Mouse (Mus musculus) myocyte (in vitro differentiated cells): ENCODE measurements around the gene Brat1. TPM values are rescaled to one million over a fixed set of nuclear protein-coding genes. Genes with fewer than 3 reads are reported as not detected.

Experiments used
- H3K27me3 ChIP-seq: one replicate; pipeline ENCODE4 v1.6.1; 2011; ENCODE audit not compliant: control insufficient read depth, insufficient read depth, insufficient read length
- H3K36me3 ChIP-seq: one replicate; pipeline ENCODE4 v1.6.1; 2011; ENCODE audit not compliant: control insufficient read depth, insufficient read depth
- H3K4me2 ChIP-seq: one replicate; pipeline ENCODE4 v1.6.1; 2011; ENCODE audit warnings: low read depth, control low read depth
- H3K4me3 ChIP-seq: one replicate; pipeline ENCODE4 v1.5.1; 2011; ENCODE audit warnings: mild to moderate bottlenecking, control low read depth, moderate library complexity
- H3K79me2 ChIP-seq: one replicate; pipeline ENCODE4 v1.6.1; 2011; ENCODE audit not compliant: control insufficient read depth, insufficient read depth
- H3ac ChIP-seq: one replicate; pipeline ENCODE4 v1.6.1; 2011; ENCODE audit not compliant: control insufficient read depth, insufficient read length
- CEBPB ChIP-seq: IDR thresholded peaks from 2 replicates; pipeline ENCODE4 v1.6.1; 2011; ENCODE audit warnings: mild to moderate bottlenecking, moderate library complexity; ENCODE audit not compliant: poor library complexity, insufficient read depth, severe bottlenecking
- E2F4 ChIP-seq: IDR thresholded peaks from one replicate; pipeline ENCODE4 v1.6.1; 2011; ENCODE audit warnings: mild to moderate bottlenecking, control low read depth, moderate library complexity; ENCODE audit not compliant: insufficient read depth
- MAX ChIP-seq: IDR thresholded peaks from one replicate; pipeline ENCODE4 v1.6.1; 2011; ENCODE audit warnings: low read depth, mild to moderate bottlenecking, control low read depth
- MYOD1 ChIP-seq, 3 experiments: IDR thresholded peaks; one replicate each; pipeline ENCODE4 v1.6.1; 2011; ENCODE audit warnings: control low read depth in 2 of 3, low read depth in 2 of 3, mild to moderate bottlenecking in 2 of 3, moderate library complexity in 1 of 3; ENCODE audit not compliant: insufficient read length in 2 of 3, control insufficient read depth in 1 of 3
- MYOG ChIP-seq, 3 experiments: IDR thresholded peaks; one replicate each; pipeline ENCODE4 v1.6.1; 2011; ENCODE audit warnings: control low read depth in 2 of 3, low read depth in 2 of 3, mild to moderate bottlenecking in 2 of 3; ENCODE audit not compliant: insufficient read length in 2 of 3, control insufficient read depth in 1 of 3, insufficient read depth in 1 of 3
- POLR2A ChIP-seq: IDR thresholded peaks from one replicate; pipeline ENCODE4 v1.6.1; 2011; ENCODE audit warnings: low read depth, mild to moderate bottlenecking, control low read depth, moderate library complexity; ENCODE audit not compliant: insufficient read length
- POLR2AphosphoS2 ChIP-seq: IDR thresholded peaks from one replicate; pipeline ENCODE4 v1.6.1; 2011; ENCODE audit warnings: low read depth, control low read depth; ENCODE audit not compliant: insufficient read length
- REST ChIP-seq: IDR thresholded peaks from one replicate; pipeline ENCODE4 v1.6.1; 2011; ENCODE audit warnings: mild to moderate bottlenecking, control low read depth, moderate library complexity; ENCODE audit not compliant: insufficient read depth, insufficient read length
- SRF ChIP-seq: IDR thresholded peaks from one replicate; pipeline ENCODE4 v1.6.1; 2011; ENCODE audit warnings: low read depth; ENCODE audit not compliant: control insufficient read depth, insufficient read length
- TCF12 ChIP-seq: IDR thresholded peaks from one replicate; pipeline ENCODE4 v1.6.1; 2011; ENCODE audit warnings: mild to moderate bottlenecking, control low read depth; ENCODE audit not compliant: poor library complexity, insufficient read depth, severe bottlenecking
- TCF3 ChIP-seq: IDR thresholded peaks from one replicate; pipeline ENCODE4 v1.6.1; 2011; ENCODE audit warnings: low read depth, control low read depth; ENCODE audit not compliant: insufficient read length
- USF1 ChIP-seq: IDR thresholded peaks from one replicate; pipeline ENCODE4 v1.6.1; 2011; ENCODE audit warnings: low read depth, mild to moderate bottlenecking, control low read depth, moderate library complexity
- polyA plus RNA-seq: library from polyadenylated mRNA; unstranded; fragments of >200 nt; fragmentation: generic; extraction: Trizol; gene quantifications from one replicate; pipeline ENCODE4 v1.2.1, GENCODE M21; 2012; ENCODE audit warnings: missing spikeins

The Brat1 gene
- polyA plus RNA-seq, 1 experiment, result 14.2 TPM

- H3K27me3 ChIP-seq, result no peaks in the 10 kb centered on the region
- H3K79me2 ChIP-seq, result no peaks in the 10 kb centered on the region
- no peak overlapping the region for H3K4me3 ChIP-seq
- TF ChIP-seq CEBPB (no peak), TCF12 (no peak), E2F4 (no peak), MYOD1 (IDR thresholded peaks at IDR 0.05; ENCODE audit: control insufficient read depth in 1 of 3, insufficient read length in 2 of 3, low read depth in 2 of 3) (no peak), TCF3 (no peak), POLR2AphosphoS2 (no peak), REST (no peak), MYOG (IDR thresholded peaks at IDR 0.05; ENCODE audit: control insufficient read depth in 1 of 3, insufficient read depth in 1 of 3, insufficient read length in 2 of 3, low read depth in 2 of 3) (no peak), USF1 (no peak), SRF (no peak), MAX (no peak), POLR2A (no peak)
- no peak overlapping the region for H3ac ChIP-seq
- H3K36me3 ChIP-seq, result no peaks in the 10 kb centered on the region
- no peak overlapping the region for H3K4me2 ChIP-seq
These were observed 29.7 kb upstream of the Brat1 start for GRCm38 (mm10) chr5:140675079-140675478.

DNA sequence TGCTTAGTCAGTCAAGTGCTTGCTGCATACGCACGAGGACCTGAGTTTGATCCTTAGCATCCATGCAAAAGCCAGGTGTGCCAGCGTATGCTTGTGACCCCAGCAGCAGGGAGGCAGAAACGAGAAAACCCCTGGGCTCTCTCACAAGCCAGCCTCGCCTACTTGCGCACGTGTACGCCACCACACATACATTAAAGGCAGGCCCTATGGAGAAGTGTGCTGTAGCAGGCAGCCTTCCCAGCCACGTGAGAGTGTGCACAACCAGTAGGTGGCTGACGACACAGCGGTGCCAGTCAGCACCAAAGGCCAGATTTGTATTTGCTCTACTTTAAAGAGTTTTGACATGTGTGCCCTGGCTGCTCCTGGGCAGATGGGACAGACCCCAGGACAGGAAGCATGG is 29.2 kb upstream of the Brat1 start:
- no peaks in the 10 kb centered on the region for H3K36me3 ChIP-seq
- H3K4me3 ChIP-seq, result no peak overlapping the region
- H3K79me2 ChIP-seq, result no peaks in the 10 kb centered on the region
- no peak overlapping the region for H3ac ChIP-seq
- no peak overlapping the region for H3K4me2 ChIP-seq
- no peaks in the 10 kb centered on the region for H3K27me3 ChIP-seq
- TF ChIP-seq SRF (no peak), MYOD1 (IDR thresholded peaks at IDR 0.05; ENCODE audit: control insufficient read depth in 1 of 3, insufficient read length in 2 of 3, low read depth in 2 of 3) (no peak), POLR2AphosphoS2 (no peak), TCF3 (no peak), TCF12 (no peak), POLR2A (no peak), E2F4 (no peak), USF1 (no peak), MYOG (IDR thresholded peaks at IDR 0.05; ENCODE audit: control insufficient read depth in 1 of 3, insufficient read depth in 1 of 3, insufficient read length in 2 of 3, low read depth in 2 of 3) (no peak), REST (no peak), CEBPB (no peak), MAX (no peak)

DNA sequence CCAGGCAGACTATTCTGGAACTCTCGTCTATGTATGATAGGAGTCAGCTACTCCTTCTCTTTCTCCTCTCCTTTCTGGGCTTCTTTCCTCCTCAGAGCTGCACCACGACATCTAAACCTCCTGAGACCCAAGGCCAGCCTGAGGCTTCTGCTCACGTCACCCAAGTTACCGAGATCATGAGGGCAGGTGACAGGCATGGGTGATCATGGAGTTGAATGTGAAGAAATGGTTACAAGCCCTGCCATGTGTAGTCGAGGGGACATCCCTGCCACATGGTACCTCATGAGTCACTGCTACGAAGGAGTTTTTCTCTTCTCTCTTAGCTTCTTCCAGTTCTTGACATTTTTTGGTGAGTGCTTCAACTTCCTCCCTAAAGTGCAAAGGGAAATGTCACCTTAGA is 27.7 kb upstream of the Brat1 start:
- Histone ChIP-seq H3K27me3 (no peaks in the 10 kb centered on the region), H3K4me2 (no peak overlapping the region), H3ac (no peak overlapping the region), H3K79me2 (no peaks in the 10 kb centered on the region), H3K36me3 (no peaks in the 10 kb centered on the region), H3K4me3 (no peak overlapping the region)
- TF ChIP-seq MAX (no peak), TCF12 (no peak), REST (no peak), CEBPB (no peak), MYOD1 (IDR thresholded peaks at IDR 0.05; ENCODE audit: control insufficient read depth in 1 of 3, insufficient read length in 2 of 3, low read depth in 2 of 3) (no peak), TCF3 (no peak), MYOG (IDR thresholded peaks at IDR 0.05; ENCODE audit: control insufficient read depth in 1 of 3, insufficient read depth in 1 of 3, insufficient read length in 2 of 3, low read depth in 2 of 3) (no peak), POLR2AphosphoS2 (no peak), POLR2A (no peak), SRF (no peak), E2F4 (no peak), USF1 (no peak)

GRCm38 (mm10) chr5:140680051-140680450 is 24.8 kb upstream of the Brat1 start:
- no peaks in the 10 kb centered on the region for H3K27me3 ChIP-seq
- H3K4me3 ChIP-seq, result no peak overlapping the region
- no peaks in the 10 kb centered on the region for H3K79me2 ChIP-seq
- no peak overlapping the region for H3ac ChIP-seq
- H3K4me2 ChIP-seq, result no peak overlapping the region
- H3K36me3 ChIP-seq, result no peaks in the 10 kb centered on the region
- TF ChIP-seq TCF3, result no peak
- TF ChIP-seq MYOG (IDR thresholded peaks at IDR 0.05; ENCODE audit: control insufficient read depth in 1 of 3, insufficient read depth in 1 of 3, insufficient read length in 2 of 3, low read depth in 2 of 3), result no peak
- no peak for TF ChIP-seq CEBPB

DNA sequence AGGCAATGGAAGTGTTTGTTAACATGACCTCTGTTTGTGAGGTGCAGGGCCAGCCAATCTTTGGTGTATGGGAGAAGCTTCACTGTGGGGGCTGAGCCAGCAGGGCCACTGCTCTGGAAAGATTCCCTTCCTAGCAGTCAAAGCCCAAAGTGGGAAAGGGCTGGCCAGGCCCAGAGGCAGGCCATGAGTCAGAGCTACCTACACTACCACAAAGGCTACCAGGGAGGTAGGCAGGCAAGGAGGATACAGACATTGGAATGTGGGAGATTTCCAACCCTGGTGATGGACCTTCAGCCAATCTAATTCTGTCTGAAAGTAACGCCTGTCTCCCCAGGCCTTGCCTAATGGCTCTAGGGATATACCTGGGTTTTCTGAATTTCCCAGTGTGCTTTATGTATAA is 23.9 kb upstream of the Brat1 start:
- H3K79me2 ChIP-seq, result no peaks in the 10 kb centered on the region
- no peak for TF ChIP-seq MAX
- TF ChIP-seq CEBPB, result no peak
- no peak for TF ChIP-seq MYOG (IDR thresholded peaks at IDR 0.05; ENCODE audit: control insufficient read depth in 1 of 3, insufficient read depth in 1 of 3, insufficient read length in 2 of 3, low read depth in 2 of 3)
- no peak for TF ChIP-seq USF1
- no peak for TF ChIP-seq SRF
- no peak for TF ChIP-seq E2F4
- TF ChIP-seq TCF12, result no peak
- TF ChIP-seq REST, result no peak
- TF ChIP-seq POLR2A, result no peak
- TF ChIP-seq POLR2AphosphoS2, result no peak
- no peak for TF ChIP-seq TCF3
- TF ChIP-seq MYOD1 (IDR thresholded peaks at IDR 0.05; ENCODE audit: control insufficient read depth in 1 of 3, insufficient read length in 2 of 3, low read depth in 2 of 3), result no peak
- no peak overlapping the region for H3ac ChIP-seq
- H3K4me2 ChIP-seq, result no peak overlapping the region
- no peaks in the 10 kb centered on the region for H3K36me3 ChIP-seq
- H3K27me3 ChIP-seq, result no peaks in the 10 kb centered on the region
- H3K4me3 ChIP-seq, result no peak overlapping the region
